In genomic region chr10:75859786-75860470, GRCm38 (mm10) we compare ENCODE assay signal across 8 mouse cellular contexts. TPM values are rescaled to one million over a fixed set of nuclear protein-coding genes. Genes with fewer than 3 reads are reported as not detected.
DNase-seq lines count a peak whose midpoint lies in the region; ATAC-seq and TF ChIP-seq lines count a peak whose summit lies in the region.
"Not testable (repeated sequence)": the region's sequence is repeated elsewhere in the genome, so short reads cannot be mapped to it uniquely, and the experiment has no call there.

Gene Mif (minus strand): TSS chr10:75860240.

- CTCF ChIA-PET in Patski (lab: Charles Lee): interaction anchor here (1.3 to 1.4 kb wide), 2 partner anchors 12 to 70 kb away, joined by 4 read pairs; no protein-coding TSS in a partner anchor

- peak within 1 kb of the TSS; percentile 90 for H3K9ac ChIP-seq in hindbrain, embryonic 14.5 days

- in situ Hi-C loops in Patski (cut with MboI; ENCODE audit: low pct_unique_long_range_greater_than_20kb): loop anchor here (5.0 kb wide), 4 partner anchors 92 to 273 kb away; partner anchors contain the start of genes Ggt5 and Gm5134

- H3K4me1 ChIP-seq in hindbrain, embryonic 14.5 days (replicated peaks; ENCODE audit: control insufficient read depth, insufficient read depth, low read length): peaks cover 21% of the 10 kb centered on the region

- peak; percentile 95 for ATAC-seq in Patski
- ATAC-seq in hindbrain, embryonic 14.5 days (ENCODE audit: low FRiP score): peak; percentile 96

- peak within 1 kb of the TSS; percentile 70 for H3K4me3 ChIP-seq in hindbrain, embryonic 14.5 days (replicated peaks; ENCODE audit: low read length)

- not testable (repeated sequence) for H3K9me3 ChIP-seq in hindbrain, embryonic 14.5 days (ENCODE audit: control insufficient read depth, low read length)

- H3K27ac ChIP-seq in hindbrain, embryonic 14.5 days: peak within 1 kb of the TSS; percentile 97

- DNase-seq in Patski (ENCODE audit: low read depth, low spot score): not testable (repeated sequence)
- peak; percentile 87 to 92 for DNase-seq in cerebellum, postnatal 14 days
- DNase-seq in frontal cortex, postnatal 25 days (ENCODE audit: low spot score in 2 of 2): peak; percentile 61 to 75
- peak; percentile 96 for DNase-seq in hindbrain, embryonic 14.5 days (ENCODE audit: low spot score)
- DNase-seq in left cerebral cortex, adult 11 months (ENCODE audit: low spot score): peak; percentile 73
- peak; percentile 90 for DNase-seq in lung, postnatal 4 days
- peak; percentile 81 for DNase-seq in retina, postnatal 7 days (ENCODE audit: low read depth, low spot score)
- peak; percentile 79 for DNase-seq in urinary bladder, adult 2 months (ENCODE audit: low spot score)

- peak within 1 kb of the TSS; percentile 68 for H3K4me2 ChIP-seq in hindbrain, embryonic 14.5 days (replicated peaks)

- H3K27me3 ChIP-seq in Patski; hindbrain, embryonic 14.5 days (ENCODE audit: control insufficient read depth, insufficient read depth, low read length): not testable (repeated sequence)

- TF ChIP-seq CTCF in Patski (IDR thresholded peaks at IDR 0.05): not testable (repeated sequence)

- 2% methylated on average over 35 of the region's 46 CpGs for WGBS in hindbrain, embryonic 14.5 days

- peaks cover 16% of the 10 kb centered on the region for H3K36me3 ChIP-seq in hindbrain, embryonic 14.5 days (replicated peaks; ENCODE audit: control insufficient read depth, insufficient read depth)

- POLR2A ChIA-PET in Patski (lab: Charles Lee): interaction anchor here (1.4 kb wide), 1 partner anchor 144 kb away, joined by 6 read pairs; no protein-coding TSS in a partner anchor

RNA-seq across cellular contexts. Expression of gene Mif, which starts in this region (rescaled TPM):
- 592 TPM for polyA plus RNA-seq in Patski (2021)
- 1,642 and 1,896 TPM in 2 replicates for polyA plus RNA-seq in hindbrain, embryonic 14.5 days (2014; fragmentation: Nextera tagmentation; extraction: Ambion mirVana)
- polyA plus RNA-seq in urinary bladder, adult 2 months (2012; rRNA removed): 542 and 602 TPM in 2 replicates
